Mouse (Mus musculus) subcutaneous adipose tissue, adult 2 months (tissue): Measurements from ENCODE around the gene F8a. TPM values are rescaled to one million over a fixed set of nuclear protein-coding genes. Genes with fewer than 3 reads are reported as not detected.

Experiments
- polyA plus RNA-seq: library from polyadenylated mRNA; depleted of rRNA; stranded (reverse); fragments of >200 nt; gene quantifications from 2 replicates; pipeline ENCODE4 v1.2.3, GENCODE M21; 2012; ENCODE audit warnings: low replicate concordance; rRNA removed

F8a gene
- polyA plus RNA-seq: 7.5 and 8.9 TPM in 2 replicates

GRCm38 (mm10) chrX:73227914-73228605, at the start of gene F8a:
TSS of gene F8a (plus strand) at chrX:73228291.

DNA sequence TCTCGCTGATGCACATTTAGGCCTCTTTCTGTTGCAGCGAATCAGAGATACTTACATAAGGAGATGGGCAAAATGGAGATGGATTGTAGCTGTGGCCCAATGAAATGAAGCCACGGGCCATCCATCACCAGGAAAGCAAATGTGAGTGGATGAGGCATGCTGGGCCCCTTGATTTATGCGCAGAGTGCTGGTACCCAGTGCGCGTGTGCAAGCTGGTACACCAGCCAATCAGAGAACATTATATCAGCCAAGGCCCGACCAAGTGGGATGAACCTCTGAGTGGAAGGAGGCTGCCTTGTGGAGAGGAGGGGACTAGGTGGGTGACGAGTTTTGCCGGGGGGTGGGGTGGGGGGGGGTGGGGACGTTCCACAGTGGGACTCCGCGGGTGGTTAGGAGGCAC, 36.2 kb upstream of the F8a start, which contains the start of gene Xlr3b:
Xlr3b (plus strand) TSS at position 274 of the 400 bp plus-strand sequence.

DNA sequence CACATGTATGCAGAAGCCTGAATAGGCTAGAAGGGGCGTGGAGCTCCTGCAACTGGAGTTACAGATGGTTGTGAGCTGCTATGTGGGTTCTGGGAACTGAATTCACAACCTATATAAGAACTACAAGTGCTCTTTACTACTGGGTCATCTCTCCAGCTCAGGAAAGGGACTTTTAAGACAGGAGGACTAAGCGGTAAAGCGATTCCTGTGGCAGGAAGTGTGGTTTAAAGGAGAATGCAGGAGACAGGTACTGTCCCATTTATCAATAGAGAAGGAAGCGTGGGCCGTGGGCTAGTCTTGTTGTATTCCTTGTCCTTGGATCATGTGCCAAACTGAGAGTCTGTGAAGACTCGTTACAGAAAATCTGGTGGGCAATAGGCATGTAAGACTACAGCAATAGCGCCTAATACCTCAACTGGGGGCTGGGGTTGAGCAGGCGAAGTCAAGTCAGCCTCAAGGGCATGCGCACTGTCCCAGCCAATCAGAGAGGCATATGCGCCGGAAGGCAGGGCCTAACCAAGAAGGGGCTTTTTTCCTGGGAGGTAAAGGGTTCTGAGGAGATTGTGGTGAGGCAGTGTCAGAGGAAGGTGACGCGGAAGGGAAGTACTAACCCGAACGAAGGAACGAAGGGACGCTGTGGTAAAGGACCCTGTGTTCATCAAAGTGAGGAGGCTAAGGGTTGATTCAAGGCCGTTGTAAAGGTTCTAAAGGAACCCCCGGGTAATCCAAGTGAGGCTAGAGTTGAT, 14.1 kb upstream of the F8a start, which contains the start of gene Xlr4b:
Xlr4b (plus strand) TSS at position 515 of the 746 bp plus-strand sequence.

DNA sequence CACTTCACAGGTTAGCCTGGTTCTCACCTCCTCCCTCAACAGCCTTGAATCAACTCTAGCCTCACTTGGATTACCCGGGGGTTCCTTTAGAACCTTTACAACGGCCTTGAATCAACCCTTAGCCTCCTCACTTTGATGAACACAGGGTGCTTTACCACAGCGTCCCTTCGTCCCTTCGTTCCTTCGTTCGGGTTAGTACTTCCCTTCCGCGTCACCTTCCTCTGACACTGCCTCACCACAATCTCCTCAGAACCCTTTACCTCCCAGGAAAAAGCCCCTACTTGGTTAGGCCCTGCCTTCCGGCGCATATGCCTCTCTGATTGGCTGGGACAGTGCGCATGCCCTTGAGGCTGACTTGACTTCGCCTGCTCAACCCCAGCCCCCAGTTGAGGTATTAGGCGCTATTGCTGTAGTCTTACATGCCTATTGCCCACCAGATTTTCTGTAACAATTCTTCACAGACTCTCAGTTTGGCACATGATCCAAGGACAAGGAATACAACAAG, 14.8 kb downstream of the F8a start, which contains the start of gene Xlr4c:
Xlr4c (minus strand) TSS at position 310 of the 505 bp plus-strand sequence.

GRCm38 (mm10) chrX:73265270-73265669, 37.2 kb downstream of the F8a start, which contains the start of gene Xlr3c:
TSS of gene Xlr3c (minus strand) at chrX:73265390.

Other genes starting within 250 kb of the F8a start
- 7.2 and 18.0 TPM in 2 replicates for gene Zfp185, start 241.0 kb upstream of the F8a start, polyA plus RNA-seq
- gene Pnma5, start 191.2 kb upstream of the F8a start, polyA plus RNA-seq: not detected in 2 replicates
- 0.18 TPM in 1 of 2 replicates, not detected in the other for gene Pnma3, start 163.5 kb upstream of the F8a start, polyA plus RNA-seq
- gene Xlr4a, start 145.8 kb upstream of the F8a start, polyA plus RNA-seq: 0.17 TPM in 1 of 2 replicates, not detected in the other
- 0.40 and 1.2 TPM in 2 replicates for gene Xlr3a, start 131.2 kb upstream of the F8a start, polyA plus RNA-seq
- gene Gm14685, start 111.2 kb upstream of the F8a start, polyA plus RNA-seq: 0.08 and 0.09 TPM in 2 replicates
- not detected in 2 replicates for gene Xlr5b, start 79.5 kb upstream of the F8a start, polyA plus RNA-seq
- gene DXBay18, start 78.8 kb upstream of the F8a start, polyA plus RNA-seq: not detected in 2 replicates
- gene Spin2d, start 51.3 kb upstream of the F8a start, polyA plus RNA-seq: not detected in 2 replicates
- 0.82 and 4.4 TPM in 2 replicates for gene Xlr3b, start 36.1 kb upstream of the F8a start, polyA plus RNA-seq
- 0.48 and 1.5 TPM in 2 replicates for gene Xlr4b, start 14.0 kb upstream of the F8a start, polyA plus RNA-seq
- gene Xlr4c, start 14.8 kb downstream of the F8a start, polyA plus RNA-seq: 0.40 TPM in 1 of 2 replicates, not detected in the other
- gene Xlr3c, start 37.1 kb downstream of the F8a start, polyA plus RNA-seq: 0.13 and 0.29 TPM in 2 replicates
- not detected in 2 replicates for gene Xlr5a, start 64.7 kb downstream of the F8a start, polyA plus RNA-seq
- not detected in 2 replicates for gene Xlr5c, start 64.7 kb downstream of the F8a start, polyA plus RNA-seq
- gene Gm45015, start 108.5 kb downstream of the F8a start, polyA plus RNA-seq: not detected in 2 replicates
- gene Zfp275, start 114.3 kb downstream of the F8a start, polyA plus RNA-seq: 11.0 and 24.4 TPM in 2 replicates
- 0.27 and 0.37 TPM in 2 replicates for gene Gm18336, start 170.4 kb downstream of the F8a start, polyA plus RNA-seq
- 0.03 and 0.05 TPM in 2 replicates for gene Zfp92, start 182.8 kb downstream of the F8a start, polyA plus RNA-seq
- 0.36 TPM in 1 of 2 replicates, not detected in the other for gene Trex2, start 207.1 kb downstream of the F8a start, polyA plus RNA-seq
- gene Haus7, start 230.8 kb downstream of the F8a start, polyA plus RNA-seq: 23.5 and 24.7 TPM in 2 replicates